Mouse (Mus musculus) heart, postnatal 36 days (tissue): ENCODE measurements around the gene Aanat. TPM values are rescaled to one million over a fixed set of nuclear protein-coding genes. Genes with fewer than 3 reads are reported as not detected.

Experiments
- DNase-seq, 2 experiments: peaks; one replicate each; pipeline ENCODE4 v3.0.0; 2021 to 2022
- intact Hi-C: fragments of 180-260 bp; cut with DNase I; formaldehyde crosslinking; loops from one replicate; pipeline ENCODE4 v1.15.1; 2025
- total RNA-seq, 2 experiments: library from RNA; stranded (reverse); gene quantifications; 2 replicates each; pipeline ENCODE4 v1.2.3; 2021

Gene Aanat
- total RNA-seq, 2 experiments from 2014 or later: not detected

- intact Hi-C loops: no loop called here
- no peak for DNase-seq
These were observed 13.3 kb upstream of the Aanat start for GRCm38 (mm10) chr11:116572756-116573543.

GRCm38 (mm10) chr11:116574486-116574885 is 11.7 kb upstream of the Aanat start:
- DNase-seq: no peak
- intact Hi-C loops: no loop called here

GRCm38 (mm10) chr11:116574982-116575381 is 11.2 kb upstream of the Aanat start:
- no peak for DNase-seq
- intact Hi-C loops: no loop called here

- intact Hi-C loops: no loop called here
These were observed 10.8 kb upstream of the Aanat start for GRCm38 (mm10) chr11:116575396-116575795.

GRCm38 (mm10) chr11:116579280-116579679 is 7.0 kb upstream of the Aanat start:
- intact Hi-C loops: no loop called here
- no peak for DNase-seq

More at GRCm38 (mm10) chr11:116575396-116575795, 10.8 kb upstream of the Aanat start:
- DNase-seq: no peak

GRCm38 (mm10) chr11:116580031-116580652 is 6.1 kb upstream of the Aanat start:
- DNase-seq: no peak
- intact Hi-C loops: no loop called here

- intact Hi-C loops: no loop called here
- peak in 1 of 2 experiments; percentile 56 for DNase-seq
These were observed 5.4 kb upstream of the Aanat start for GRCm38 (mm10) chr11:116580711-116581375.

GRCm38 (mm10) chr11:116581376-116581814 is 4.8 kb upstream of the Aanat start, which contains the start of gene Ube2o:
Ube2o (minus strand) TSS chr11:116581447.
- intact Hi-C loops: no loop called here
- DNase-seq: peak; percentile 88 to 90

- DNase-seq: no peak
- intact Hi-C loops: loop anchor here (1.0 kb wide), 1 partner anchor 44 kb away; no protein-coding TSS in a partner anchor
These were observed 550 bp upstream of the Aanat start for GRCm38 (mm10) chr11:116585682-116586081.

- DNase-seq: peak; percentile 82 to 83
- intact Hi-C loops: loop anchor here (1.0 kb wide), 1 partner anchor 42 kb away; no protein-coding TSS in a partner anchor
These were observed 784 bp downstream of the Aanat start for GRCm38 (mm10) chr11:116586801-116587631.

GRCm38 (mm10) chr11:116589020-116589531 is 2.8 kb downstream of the Aanat start:
- intact Hi-C loops: no loop called here
- DNase-seq: no peak

GRCm38 (mm10) chr11:116589574-116589973 is 3.3 kb downstream of the Aanat start:
- intact Hi-C loops: no loop called here
- no peak for DNase-seq

GRCm38 (mm10) chr11:116591621-116592020 is 5.4 kb downstream of the Aanat start:
- intact Hi-C loops: loop anchor here (2.0 to 5.0 kb wide), 2 partner anchors 21 to 89 kb away; no protein-coding TSS in a partner anchor
- no peak for DNase-seq

- DNase-seq: peak; percentile 96 to 99
- intact Hi-C loops: loop anchor here (2.0 to 5.0 kb wide), 2 partner anchors 20 to 90 kb away; no protein-coding TSS in a partner anchor
These were observed 6.2 kb downstream of the Aanat start for GRCm38 (mm10) chr11:116592428-116592827.

GRCm38 (mm10) chr11:116593345-116593744 is 7.1 kb downstream of the Aanat start:
- intact Hi-C loops: loop anchor here (2.0 to 5.0 kb wide), 2 partner anchors 19 to 91 kb away; no protein-coding TSS in a partner anchor

GRCm38 (mm10) chr11:116596766-116597165 is 10.5 kb downstream of the Aanat start:
- intact Hi-C loops: no loop called here
- DNase-seq: no peak

More at GRCm38 (mm10) chr11:116593345-116593744, 7.1 kb downstream of the Aanat start:
- DNase-seq: no peak

GRCm38 (mm10) chr11:116598193-116598592 is 12.0 kb downstream of the Aanat start:
- intact Hi-C loops: no loop called here
- no peak for DNase-seq

GRCm38 (mm10) chr11:116599230-116599629 is 13.0 kb downstream of the Aanat start:
- intact Hi-C loops: no loop called here
- no peak for DNase-seq

GRCm38 (mm10) chr11:116601166-116601565 is 14.9 kb downstream of the Aanat start:
- DNase-seq: no peak
- intact Hi-C loops: no loop called here

- DNase-seq: no peak
- intact Hi-C loops: loop anchor here (2.0 kb wide), 1 partner anchor 27 kb away; no protein-coding TSS in a partner anchor
These were observed 15.8 kb downstream of the Aanat start for GRCm38 (mm10) chr11:116602043-116602442.
